Mouse (Mus musculus): ENCODE data around the gene Rgs6. TPM values are rescaled to one million over a fixed set of nuclear protein-coding genes. Genes with fewer than 3 reads are reported as not detected.

Rgs6 gene
- polyA plus RNA-seq, 1 experiment from 2014 or later: 12.5 TPM

GRCm38 (mm10) chr12:82710376-82710775 is 122.3 kb downstream of the Rgs6 start:
- no peaks in the 10 kb centered on the region for H3K27me3 ChIP-seq (ENCODE audit: control insufficient read depth, insufficient read depth, low read length)
- DNase-seq: no peak

DNA sequence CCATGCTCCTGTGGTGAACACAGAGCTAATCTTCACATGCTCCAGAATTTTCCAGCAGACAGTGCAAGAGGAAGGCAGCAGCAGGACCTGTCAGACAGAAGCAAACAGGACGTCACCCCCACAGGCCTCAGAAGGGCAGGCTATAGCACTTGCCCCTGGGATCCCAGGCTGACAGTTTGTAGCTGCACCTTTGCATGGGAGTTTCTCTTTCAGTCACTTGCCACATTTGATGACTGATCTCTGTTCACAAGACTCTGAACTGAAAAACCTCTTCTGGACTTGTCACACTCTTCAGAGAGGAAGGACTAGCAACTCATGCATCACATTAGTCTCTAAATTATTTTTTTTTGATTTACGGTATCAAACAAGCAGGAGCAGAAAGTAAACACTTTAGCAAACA is 126.2 kb downstream of the Rgs6 start:
- H3K4me1 ChIP-seq (ENCODE audit: control insufficient read depth, insufficient read depth, low read length): no peaks in the 10 kb centered on the region
- no peak overlapping the region for H3K9ac ChIP-seq (replicated peaks; ENCODE audit: low read length)
- H3K4me3 ChIP-seq (replicated peaks; ENCODE audit: low read depth, low read length): no peak overlapping the region
- H3K27ac ChIP-seq (replicated peaks; ENCODE audit: low read depth, low read length): no peak overlapping the region
- ATAC-seq (ENCODE audit: low FRiP score, low TSS enrichment): no peak
- H3K4me2 ChIP-seq (ENCODE audit: low read length): no peak overlapping the region
- DNase-seq: no peak
- WGBS: 73% methylated on average over 2 of the region's 2 CpGs
- no peaks in the 10 kb centered on the region for H3K27me3 ChIP-seq (ENCODE audit: control insufficient read depth, insufficient read depth, low read length)
- no peaks in the 10 kb centered on the region for H3K36me3 ChIP-seq (ENCODE audit: control insufficient read depth, insufficient read depth, low read length)
- H3K9me3 ChIP-seq (ENCODE audit: control insufficient read depth, low read length): no peaks in the 10 kb centered on the region

More at GRCm38 (mm10) chr12:82710376-82710775, 122.3 kb downstream of the Rgs6 start:
- no peak overlapping the region for H3K27ac ChIP-seq (replicated peaks; ENCODE audit: low read depth, low read length)
- H3K36me3 ChIP-seq (ENCODE audit: control insufficient read depth, insufficient read depth, low read length): no peaks in the 10 kb centered on the region
- H3K4me3 ChIP-seq (replicated peaks; ENCODE audit: low read depth, low read length): no peak overlapping the region
- H3K9me3 ChIP-seq (ENCODE audit: control insufficient read depth, low read length): no peaks in the 10 kb centered on the region
- H3K9ac ChIP-seq (replicated peaks; ENCODE audit: low read length): no peak overlapping the region
- H3K4me2 ChIP-seq (ENCODE audit: low read length): no peak overlapping the region
- no peak for ATAC-seq (ENCODE audit: low FRiP score, low TSS enrichment)
- H3K4me1 ChIP-seq (ENCODE audit: control insufficient read depth, insufficient read depth, low read length): no peaks in the 10 kb centered on the region

- ATAC-seq (ENCODE audit: low FRiP score, low TSS enrichment): no peak
Observed at GRCm38 (mm10) chr12:82723017-82723540, 135.0 kb downstream of the Rgs6 start.

DNA sequence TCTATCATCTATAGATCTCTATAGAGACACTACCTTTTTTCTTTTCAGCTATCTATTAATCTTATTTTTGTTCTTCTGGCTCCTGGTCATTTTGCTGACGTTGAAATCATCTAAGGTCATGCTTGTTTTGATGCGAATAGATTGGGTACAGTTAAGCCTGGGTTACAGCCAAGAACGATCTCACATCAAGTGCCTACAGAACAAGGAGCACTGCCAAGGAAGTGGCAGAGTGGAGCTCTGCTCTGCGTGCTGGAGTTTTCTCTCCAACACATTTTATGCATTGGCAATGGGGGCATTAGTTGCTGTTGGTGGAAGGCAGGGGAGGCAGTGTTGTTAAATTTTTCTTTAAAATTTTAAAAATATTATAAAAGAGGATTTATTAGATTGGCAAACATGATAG is 138.2 kb downstream of the Rgs6 start:
- DNase-seq (no peak), ATAC-seq (ENCODE audit: low FRiP score, low TSS enrichment) (no peak)
- Histone ChIP-seq H3K27ac (replicated peaks; ENCODE audit: low read depth, low read length) (no peak overlapping the region), H3K4me3 (replicated peaks; ENCODE audit: low read depth, low read length) (no peak overlapping the region), H3K4me2 (ENCODE audit: low read length) (no peak overlapping the region), H3K9ac (replicated peaks; ENCODE audit: low read length) (no peak overlapping the region), H3K9me3 (ENCODE audit: control insufficient read depth, low read length) (no peaks in the 10 kb centered on the region), H3K27me3 (ENCODE audit: control insufficient read depth, insufficient read depth, low read length) (no peaks in the 10 kb centered on the region), H3K36me3 (ENCODE audit: control insufficient read depth, insufficient read depth, low read length) (no peaks in the 10 kb centered on the region), H3K4me1 (ENCODE audit: control insufficient read depth, insufficient read depth, low read length) (no peaks in the 10 kb centered on the region)
- WGBS: 91% methylated on average over 4 of the region's 4 CpGs

More at GRCm38 (mm10) chr12:82723017-82723540, 135.0 kb downstream of the Rgs6 start:
- Histone ChIP-seq H3K9ac (replicated peaks; ENCODE audit: low read length) (no peak overlapping the region), H3K9me3 (ENCODE audit: control insufficient read depth, low read length) (no peaks in the 10 kb centered on the region), H3K27ac (replicated peaks; ENCODE audit: low read depth, low read length) (no peak overlapping the region), H3K4me2 (ENCODE audit: low read length) (no peak overlapping the region), H3K4me3 (replicated peaks; ENCODE audit: low read depth, low read length) (no peak overlapping the region), H3K27me3 (ENCODE audit: control insufficient read depth, insufficient read depth, low read length) (no peaks in the 10 kb centered on the region), H3K36me3 (ENCODE audit: control insufficient read depth, insufficient read depth, low read length) (no peaks in the 10 kb centered on the region), H3K4me1 (ENCODE audit: control insufficient read depth, insufficient read depth, low read length) (no peaks in the 10 kb centered on the region)
- WGBS: 95% methylated on average over 8 of the region's 8 CpGs
- no peak for DNase-seq

DNA sequence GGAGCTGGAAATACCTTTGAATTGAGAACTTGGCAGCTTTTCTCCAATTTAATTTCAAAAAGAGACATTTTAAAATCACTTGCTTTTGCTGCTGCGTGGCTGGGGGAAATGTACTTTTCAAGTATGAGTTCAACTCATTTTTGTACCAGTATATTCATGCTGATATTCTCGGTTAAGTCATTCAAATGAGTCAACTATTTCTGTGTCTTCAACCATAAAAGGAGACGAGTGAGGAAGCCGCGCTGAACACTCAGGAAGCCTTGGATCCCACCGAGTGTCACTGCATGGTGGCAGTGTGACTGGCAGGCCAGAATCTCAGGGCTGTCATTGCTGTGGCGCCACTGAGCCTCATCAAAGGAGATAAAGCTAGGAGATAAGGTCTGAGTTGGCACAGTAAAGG is 143.5 kb downstream of the Rgs6 start:
- Histone ChIP-seq H3K36me3 (ENCODE audit: control insufficient read depth, insufficient read depth, low read length) (no peaks in the 10 kb centered on the region), H3K4me1 (ENCODE audit: control insufficient read depth, insufficient read depth, low read length) (no peaks in the 10 kb centered on the region), H3K4me2 (ENCODE audit: low read length) (no peak overlapping the region), H3K9me3 (ENCODE audit: control insufficient read depth, low read length) (no peaks in the 10 kb centered on the region), H3K4me3 (replicated peaks; ENCODE audit: low read depth, low read length) (no peak overlapping the region), H3K9ac (replicated peaks; ENCODE audit: low read length) (no peak overlapping the region), H3K27me3 (ENCODE audit: control insufficient read depth, insufficient read depth, low read length) (no peaks in the 10 kb centered on the region), H3K27ac (replicated peaks; ENCODE audit: low read depth, low read length) (no peak overlapping the region)
- ATAC-seq (ENCODE audit: low FRiP score, low TSS enrichment): no peak
- WGBS: 74% methylated on average over 7 of the region's 7 CpGs
- no peak for DNase-seq

DNA sequence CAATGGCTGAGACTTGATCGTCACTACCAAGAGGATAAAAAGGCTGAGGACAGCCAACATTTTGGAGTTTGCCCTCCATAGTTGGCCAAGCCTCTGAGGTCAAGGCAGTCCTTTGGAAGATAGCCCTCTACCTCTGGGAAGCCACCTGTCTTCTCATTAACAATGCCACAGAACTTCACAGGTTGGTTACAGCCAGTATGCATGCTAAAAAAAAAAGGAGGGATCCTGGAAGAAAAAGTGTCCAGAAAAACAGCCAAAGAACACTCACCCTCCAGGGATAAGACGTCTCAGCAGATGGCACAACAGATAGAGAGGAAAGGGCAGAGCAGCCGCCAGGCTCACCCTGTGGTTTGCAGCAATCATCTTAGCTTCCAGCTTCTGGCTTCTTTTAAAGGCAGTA is 154.9 kb downstream of the Rgs6 start:
- Histone ChIP-seq H3K9me3 (ENCODE audit: control insufficient read depth, low read length) (no peaks in the 10 kb centered on the region), H3K36me3 (ENCODE audit: control insufficient read depth, insufficient read depth, low read length) (no peaks in the 10 kb centered on the region), H3K27me3 (ENCODE audit: control insufficient read depth, insufficient read depth, low read length) (no peaks in the 10 kb centered on the region), H3K4me2 (ENCODE audit: low read length) (no peak overlapping the region), H3K27ac (replicated peaks; ENCODE audit: low read depth, low read length) (no peak overlapping the region), H3K9ac (replicated peaks; ENCODE audit: low read length) (no peak overlapping the region), H3K4me3 (replicated peaks; ENCODE audit: low read depth, low read length) (no peak overlapping the region), H3K4me1 (ENCODE audit: control insufficient read depth, insufficient read depth, low read length) (no peaks in the 10 kb centered on the region)
- ATAC-seq (ENCODE audit: low FRiP score, low TSS enrichment) (no peak), DNase-seq (no peak)
- 89% methylated on average over 3 of the region's 3 CpGs for WGBS

GRCm38 (mm10) chr12:82744026-82744425 is 155.9 kb downstream of the Rgs6 start:
- WGBS: 41% methylated on average over 3 of the region's 3 CpGs
- Histone ChIP-seq H3K36me3 (ENCODE audit: control insufficient read depth, insufficient read depth, low read length) (no peaks in the 10 kb centered on the region), H3K4me3 (replicated peaks; ENCODE audit: low read depth, low read length) (no peak overlapping the region), H3K27me3 (ENCODE audit: control insufficient read depth, insufficient read depth, low read length) (no peaks in the 10 kb centered on the region), H3K4me2 (ENCODE audit: low read length) (no peak overlapping the region), H3K9me3 (ENCODE audit: control insufficient read depth, low read length) (no peaks in the 10 kb centered on the region), H3K27ac (replicated peaks; ENCODE audit: low read depth, low read length) (no peak overlapping the region), H3K4me1 (ENCODE audit: control insufficient read depth, insufficient read depth, low read length) (no peaks in the 10 kb centered on the region; the same call in 1 of the 2 replicates), H3K9ac (replicated peaks; ENCODE audit: low read length) (no peak overlapping the region)
- no peak for DNase-seq
- ATAC-seq (ENCODE audit: low FRiP score, low TSS enrichment): no peak

DNA sequence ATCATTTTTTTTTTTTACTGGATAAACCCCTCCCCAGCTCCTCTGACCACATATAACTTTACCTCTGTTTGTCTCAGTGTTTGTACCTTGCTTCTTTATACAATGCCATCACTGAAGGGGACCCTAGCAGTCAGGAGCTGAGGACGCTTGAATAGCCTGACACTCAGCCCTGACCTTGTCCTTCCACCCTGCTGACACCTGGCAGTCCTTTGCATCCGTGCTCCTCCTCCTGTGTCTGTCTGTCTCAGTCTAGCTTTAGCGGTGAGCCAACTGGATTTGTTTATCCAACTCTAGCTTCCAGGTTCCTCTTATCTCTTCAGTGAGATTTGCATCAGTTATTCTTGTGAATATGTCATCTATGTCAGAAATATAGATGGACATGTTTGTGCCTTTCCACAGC is 156.7 kb downstream of the Rgs6 start:
- Histone ChIP-seq H3K9ac (replicated peaks; ENCODE audit: low read length) (no peak overlapping the region), H3K4me3 (replicated peaks; ENCODE audit: low read depth, low read length) (no peak overlapping the region)
- WGBS: 53% methylated on average over 3 of the region's 3 CpGs

DNA sequence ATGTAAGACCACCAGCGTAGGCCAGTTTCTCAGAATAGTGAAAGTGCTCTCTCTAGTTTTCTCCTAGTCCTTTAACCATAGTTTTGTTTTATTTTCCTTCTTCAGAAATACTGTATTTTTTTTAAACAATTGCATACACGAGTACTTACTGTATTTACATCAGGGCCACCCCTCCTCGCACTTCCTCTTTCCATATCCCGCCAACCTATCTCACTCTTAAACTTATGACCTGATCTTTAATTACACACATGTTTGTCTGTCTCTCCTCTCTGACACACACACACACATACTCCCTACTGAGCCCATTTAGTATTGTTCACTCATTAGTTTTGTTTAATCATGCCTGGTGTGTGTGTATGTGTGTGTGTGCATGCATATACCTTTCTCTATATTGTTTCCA is 159.0 kb downstream of the Rgs6 start:
- Histone ChIP-seq H3K27ac (replicated peaks; ENCODE audit: low read depth, low read length) (no peak overlapping the region), H3K36me3 (ENCODE audit: control insufficient read depth, insufficient read depth, low read length) (no peaks in the 10 kb centered on the region), H3K27me3 (ENCODE audit: control insufficient read depth, insufficient read depth, low read length) (no peaks in the 10 kb centered on the region), H3K4me2 (ENCODE audit: low read length) (no peak overlapping the region), H3K4me1 (ENCODE audit: control insufficient read depth, insufficient read depth, low read length) (no peaks in the 10 kb centered on the region; the same call in 1 of the 2 replicates), H3K9ac (replicated peaks; ENCODE audit: low read length) (no peak overlapping the region), H3K9me3 (ENCODE audit: control insufficient read depth, low read length) (no peaks in the 10 kb centered on the region), H3K4me3 (replicated peaks; ENCODE audit: low read depth, low read length) (no peak overlapping the region)
- WGBS: 91% methylated on average over 4 of the region's 4 CpGs
- no peak for DNase-seq
- no peak for ATAC-seq (ENCODE audit: low FRiP score, low TSS enrichment)

More for the DNA sequence above, 156.7 kb downstream of the Rgs6 start:
- H3K27ac ChIP-seq (replicated peaks; ENCODE audit: low read depth, low read length): no peak overlapping the region
- no peaks in the 10 kb centered on the region for H3K9me3 ChIP-seq (ENCODE audit: control insufficient read depth, low read length)
- no peaks in the 10 kb centered on the region for H3K36me3 ChIP-seq (ENCODE audit: control insufficient read depth, insufficient read depth, low read length)
- no peak overlapping the region for H3K4me2 ChIP-seq (ENCODE audit: low read length)
- H3K27me3 ChIP-seq (ENCODE audit: control insufficient read depth, insufficient read depth, low read length): no peaks in the 10 kb centered on the region
- H3K4me1 ChIP-seq (ENCODE audit: control insufficient read depth, insufficient read depth, low read length): no peaks in the 10 kb centered on the region; the same call in 1 of the 2 replicates
- ATAC-seq (ENCODE audit: low FRiP score, low TSS enrichment) (no peak), DNase-seq (no peak)

All from midbrain, embryonic 14.5 days (tissue).